Mouse (Mus musculus): ENCODE measurements around the gene Hcn1.

DNA sequence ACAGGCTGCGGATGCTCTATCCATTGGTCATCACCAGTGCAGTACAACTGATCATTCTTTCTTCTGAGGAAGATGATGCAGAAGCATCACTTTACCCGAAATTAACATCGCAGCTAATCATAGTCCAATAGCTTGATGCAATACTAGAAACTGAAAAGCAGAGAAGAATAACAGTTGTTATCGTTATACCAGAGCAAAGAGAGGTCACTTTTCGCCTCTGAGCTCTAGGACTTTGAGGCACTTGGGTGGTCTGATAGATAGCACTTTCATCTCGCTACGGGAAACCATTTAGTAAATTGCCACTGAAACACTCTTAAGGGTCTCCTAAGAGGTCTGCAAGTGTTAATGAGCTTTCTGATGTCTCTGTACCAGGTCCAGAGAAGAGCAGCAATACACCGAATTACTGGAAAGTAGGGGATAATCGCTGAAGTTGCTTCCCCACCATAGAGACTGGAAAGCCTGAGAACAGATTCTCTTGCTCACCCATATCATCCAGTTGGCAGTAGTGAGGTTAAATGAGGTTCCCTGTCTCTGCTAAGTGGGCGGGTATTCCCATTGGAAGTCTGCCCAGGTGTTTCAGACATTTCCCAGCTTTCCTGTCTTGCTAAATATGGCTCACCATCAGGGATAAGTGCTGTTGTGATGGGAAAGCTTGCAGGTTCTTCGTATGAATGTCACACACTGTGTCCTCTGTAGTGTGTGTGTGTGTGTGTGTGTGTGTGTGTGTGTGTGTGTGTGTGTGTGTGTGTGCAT lies 105.0 kb downstream of the Hcn1 start:
- TF ChIP-seq EP300 (IDR thresholded peaks at IDR 0.05; ENCODE audit: low read depth in 1 of 2, low read length in 2 of 2) (no peak), SMC3 (IDR thresholded peaks at IDR 0.05; ENCODE audit: low read depth, low read length) (no peak)
